8 mouse cellular contexts compared by ENCODE assay signal in the genomic region with DNA sequence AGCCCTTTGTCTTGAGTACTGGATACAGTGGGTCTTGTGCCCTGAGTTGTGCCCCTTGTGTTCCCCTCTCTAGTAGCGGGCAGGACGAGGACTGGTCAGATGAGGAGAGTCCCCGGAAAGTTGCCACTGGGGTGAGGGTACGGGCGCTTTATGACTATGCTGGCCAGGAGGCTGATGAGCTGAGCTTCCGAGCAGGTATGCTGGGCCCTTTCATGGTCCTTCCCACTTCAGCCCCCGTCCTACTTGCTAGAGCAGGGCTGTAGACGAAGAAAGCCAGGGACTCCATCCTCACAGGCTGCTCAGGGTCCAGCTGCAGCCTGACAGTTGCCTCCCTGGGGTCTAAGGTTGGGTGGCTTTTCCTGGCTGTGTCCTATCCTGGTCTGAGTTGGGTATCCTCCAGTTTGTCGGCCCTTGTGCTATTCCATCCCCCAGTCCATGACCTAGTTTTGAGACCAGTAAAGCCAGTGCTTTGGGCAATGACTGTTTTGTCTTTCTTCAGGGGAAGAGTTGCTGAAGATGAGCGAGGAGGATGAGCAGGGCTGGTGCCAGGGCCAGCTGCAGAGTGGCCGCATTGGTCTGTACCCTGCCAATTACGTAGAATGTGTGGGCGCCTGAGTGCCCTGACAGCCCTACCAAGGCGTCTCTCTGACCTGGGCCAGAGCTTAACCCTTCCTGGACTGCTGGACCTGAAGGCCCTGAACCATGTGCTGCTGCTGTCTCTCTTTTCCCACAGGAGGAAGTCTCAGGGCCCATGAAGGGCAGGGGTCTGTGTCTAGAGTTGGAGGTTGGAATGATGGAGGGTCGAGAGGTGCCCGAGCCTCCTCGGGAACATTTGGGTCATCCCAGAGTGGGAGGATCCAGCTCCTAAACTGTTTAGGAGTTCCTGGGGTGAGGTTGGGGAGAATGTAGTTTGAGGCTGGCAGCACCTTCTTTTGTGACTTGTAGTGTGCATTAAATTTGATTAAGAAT. TPM values are rescaled to one million over a fixed set of nuclear protein-coding genes. Genes with fewer than 3 reads are reported as not detected.
DNase-seq lines count a peak whose midpoint lies in the region; ATAC-seq and TF ChIP-seq lines count a peak whose summit lies in the region.

No protein-coding gene starts in this region.

- H3K9ac ChIP-seq in neural tube, embryonic 11.5 days (ENCODE audit: low read length), result peak overlapping the region; percentile 92
- H3K9ac ChIP-seq in limb, embryonic 15.5 days, result peak overlapping the region; percentile 41; the same call in 1 of the 2 replicates
- peak overlapping the region; percentile 50 for H3K9ac ChIP-seq in stomach, embryonic 16.5 days (ENCODE audit: low read length)

- TF ChIP-seq POLR2A in cerebellum, adult 2 months (IDR thresholded peaks at IDR 0.05; ENCODE audit: borderline replicate concordance, insufficient read depth, low read length), result no peak

- peaks cover 7% of the 10 kb centered on the region for H3K36me3 ChIP-seq in neural tube, embryonic 11.5 days (ENCODE audit: control insufficient read depth, insufficient read depth, low read length)
- peaks cover 62% of the 10 kb centered on the region for H3K36me3 ChIP-seq in limb, embryonic 15.5 days
- peaks cover 14% of the 10 kb centered on the region; the same call in 1 of the 2 replicates for H3K36me3 ChIP-seq in stomach, embryonic 16.5 days (ENCODE audit: control insufficient read depth, insufficient read depth, low read length)

- no peak for TF ChIP-seq CTCF in cerebellum, adult 2 months (IDR thresholded peaks at IDR 0.05; ENCODE audit: borderline replicate concordance, insufficient read depth, low read depth, low read length)

- H3K27me3 ChIP-seq in cerebellum, adult 2 months (ENCODE audit: control insufficient read depth, insufficient read depth, low read length), result no peaks in the 10 kb centered on the region
- H3K27me3 ChIP-seq in neural tube, embryonic 11.5 days (ENCODE audit: control insufficient read depth, insufficient read depth, low read length), result no peaks in the 10 kb centered on the region
- H3K27me3 ChIP-seq in limb, embryonic 15.5 days, result no peaks in the 10 kb centered on the region
- H3K27me3 ChIP-seq in stomach, embryonic 16.5 days (ENCODE audit: control insufficient read depth, insufficient read depth, low read length), result no peaks in the 10 kb centered on the region

- peaks cover 13% of the 10 kb centered on the region for H3K4me1 ChIP-seq in cerebellum, adult 2 months (ENCODE audit: control insufficient read depth, insufficient read depth, low read length)
- peaks cover 7% of the 10 kb centered on the region; the same call in 1 of the 2 replicates for H3K4me1 ChIP-seq in neural tube, embryonic 11.5 days (ENCODE audit: control insufficient read depth, insufficient read depth, low read length)
- peaks cover 23% of the 10 kb centered on the region for H3K4me1 ChIP-seq in limb, embryonic 15.5 days
- peaks cover 14% of the 10 kb centered on the region for H3K4me1 ChIP-seq in stomach, embryonic 16.5 days (ENCODE audit: control insufficient read depth, insufficient read depth, low read length)

- H3K9me3 ChIP-seq in neural tube, embryonic 11.5 days (ENCODE audit: control insufficient read depth, low read length), result no peaks in the 10 kb centered on the region
- H3K9me3 ChIP-seq in limb, embryonic 15.5 days, result no peaks in the 10 kb centered on the region
- H3K9me3 ChIP-seq in stomach, embryonic 16.5 days (replicated peaks; ENCODE audit: control insufficient read depth, low read length), result no peaks in the 10 kb centered on the region

- ATAC-seq in neural tube, embryonic 11.5 days (ENCODE audit: insufficient read depth, low FRiP score, low TSS enrichment), result 0 out of 2 replicates have a peak, but pooled peaks have one; percentile 5
- ATAC-seq in limb, embryonic 15.5 days (ENCODE audit: insufficient number of reproducible peaks, low FRiP score, low TSS enrichment, low read depth), result no peak
- ATAC-seq in stomach, embryonic 16.5 days (ENCODE audit: insufficient read depth, low FRiP score), result no peak

- 70% methylated on average over 17 of the region's 17 CpGs for WGBS in cerebellum, adult 2 months
- 85% methylated on average over 17 of the region's 17 CpGs for WGBS in neural tube, embryonic 11.5 days
- WGBS in limb, embryonic 15.5 days, result 86% methylated on average over 17 of the region's 17 CpGs
- 84% methylated on average over 17 of the region's 17 CpGs for WGBS in stomach, embryonic 16.5 days

- DNase-seq in cerebellum, adult 2 months, result peak; percentile 34 to 37
- DNase-seq in cerebellum, postnatal 10 days, result no peak
- no peak for DNase-seq in neural tube, embryonic 11.5 days (ENCODE audit: low spot score)
- DNase-seq in neural tube, embryonic 10.5 days (ENCODE audit: extremely low spot score, low spot score), result no peak
- no peak for DNase-seq in natural killer cell, adult 2 months (ENCODE audit: low spot score in 2 of 2)
- DNase-seq in lung, postnatal 4 days, result no peak

- peak overlapping the region; percentile 41 for H3K4me2 ChIP-seq in neural tube, embryonic 11.5 days (ENCODE audit: low read depth)
- peak overlapping the region; percentile 73 for H3K4me2 ChIP-seq in limb, embryonic 15.5 days
- H3K4me2 ChIP-seq in stomach, embryonic 16.5 days (ENCODE audit: low read depth, low read length), result peak overlapping the region; percentile 49

- H3K27ac ChIP-seq in cerebellum, adult 2 months (ENCODE audit: insufficient read depth, low read length), result peak overlapping the region; percentile 67
- peak overlapping the region; percentile 86; the same call in 1 of the 2 replicates for H3K27ac ChIP-seq in neural tube, embryonic 11.5 days (ENCODE audit: low read depth, low read length)
- peak overlapping the region; percentile 94 for H3K27ac ChIP-seq in limb, embryonic 15.5 days
- peak overlapping the region; percentile 53 for H3K27ac ChIP-seq in stomach, embryonic 16.5 days (ENCODE audit: low read length)

- H3K4me3 ChIP-seq in cerebellum, adult 2 months (replicated peaks; ENCODE audit: insufficient read depth, low read depth, low read length), result no peak overlapping the region
- peak overlapping the region; percentile 69 for H3K4me3 ChIP-seq in neural tube, embryonic 11.5 days (ENCODE audit: low read depth, low read length)
- H3K4me3 ChIP-seq in limb, embryonic 15.5 days, result peak overlapping the region; percentile 79
- peak overlapping the region; percentile 85 for H3K4me3 ChIP-seq in stomach, embryonic 16.5 days (replicated peaks; ENCODE audit: low read length)

RNA-seq across cellular contexts. Expression of a gene that starts 0.8 kb away (rescaled TPM):
- 51.9 and 54.1 TPM in 2 replicates for polyA plus RNA-seq in cerebellum, adult 2 months (2012; rRNA removed)
- 86.5 and 94.6 TPM in 2 replicates for polyA plus RNA-seq in neural tube, embryonic 11.5 days (2014; fragmentation: Nextera tagmentation; extraction: Ambion mirVana)
- polyA plus RNA-seq in limb, embryonic 15.5 days (2015; fragmentation: Nextera tagmentation; extraction: Ambion mirVana), result 82.9 and 83.1 TPM in 2 replicates
- 82.0 and 82.3 TPM in 2 replicates for polyA plus RNA-seq in stomach, embryonic 16.5 days (2015; fragmentation: Nextera tagmentation; extraction: Ambion mirVana)

RNA-seq across cellular contexts. Expression of a gene that starts 8.2 kb away (rescaled TPM):
- 153 and 159 TPM in 2 replicates for polyA plus RNA-seq in cerebellum, adult 2 months (2012; rRNA removed)
- polyA plus RNA-seq in neural tube, embryonic 11.5 days (2014; fragmentation: Nextera tagmentation; extraction: Ambion mirVana), result 21.2 and 24.0 TPM in 2 replicates
- 58.1 and 93.7 TPM in 2 replicates for polyA plus RNA-seq in limb, embryonic 15.5 days (2015; fragmentation: Nextera tagmentation; extraction: Ambion mirVana)
- 65.5 and 73.3 TPM in 2 replicates for polyA plus RNA-seq in stomach, embryonic 16.5 days (2015; fragmentation: Nextera tagmentation; extraction: Ambion mirVana)

RNA-seq across cellular contexts. Expression of a gene that starts 27.2 kb away (rescaled TPM):
- 34.5 and 41.5 TPM in 2 replicates for polyA plus RNA-seq in cerebellum, adult 2 months (2012; rRNA removed)
- polyA plus RNA-seq in neural tube, embryonic 11.5 days (2014; fragmentation: Nextera tagmentation; extraction: Ambion mirVana), result 5.8 and 6.8 TPM in 2 replicates
- 20.0 and 22.1 TPM in 2 replicates for polyA plus RNA-seq in limb, embryonic 15.5 days (2015; fragmentation: Nextera tagmentation; extraction: Ambion mirVana)
- 17.1 and 20.5 TPM in 2 replicates for polyA plus RNA-seq in stomach, embryonic 16.5 days (2015; fragmentation: Nextera tagmentation; extraction: Ambion mirVana)

Comparison
In these comparisons a context has a peak if more than half of its experiments do, and no peak if none do; other contexts are left out.
1. DNase-seq: peak in cerebellum, adult 2 months (2 of 2); none in cerebellum, postnatal 10 days (0 of 2), neural tube, embryonic 11.5 days (single experiment), neural tube, embryonic 10.5 days (single experiment), natural killer cell, adult 2 months (0 of 2) and lung, postnatal 4 days (0 of 2).
2. H3K9ac ChIP-seq: peak in every context shown above with its lines; median percentile 92 in neural tube, embryonic 11.5 days; 50 in stomach, embryonic 16.5 days; 41 in limb, embryonic 15.5 days.
3. Peak in every context shown above with its lines, with median percentiles within 50 percentile points of each other: H3K27ac ChIP-seq and H3K4me2 ChIP-seq.